ENCODE assay signal across 7 mouse cellular contexts in genomic region chr15:82146770-82147610, GRCm38 (mm10). TPM values are rescaled to one million over a fixed set of nuclear protein-coding genes. Genes with fewer than 3 reads are reported as not detected.
A peak's percentile ranks its signal among the peaks of the same experiment; 100 is the strongest.
DNase-seq lines count a peak whose midpoint lies in the region; ATAC-seq lines count a peak whose summit lies in the region.

TSS of gene Srebf2 (plus strand) at chr15:82147181.

- ATAC-seq in intestine, embryonic 15.5 days: peak; percentile 98

- DNase-seq in adrenal gland, adult 2 months: peak; percentile 99
- peak; percentile 100 for DNase-seq in embryo, embryonic 11.5 days (ENCODE audit: low read depth, low spot score)
- DNase-seq in gastrocnemius, postnatal 36 days: peak; percentile 94 to 96
- DNase-seq in left cerebral cortex, postnatal 25 days (ENCODE audit: low spot score in 2 of 2): peak; percentile 99 to 100
- DNase-seq in midbrain, embryonic 10.5 days (ENCODE audit: low spot score): peak; percentile 100
- peak; percentile 96 for DNase-seq in right cerebral cortex, postnatal 4 days

- intact Hi-C loops in gastrocnemius, postnatal 36 days (cut with DNase I): no loop called here
- intact Hi-C loops in left cerebral cortex, postnatal 25 days (cut with DNase I): no loop called here

- H3K9me3 ChIP-seq in intestine, embryonic 15.5 days: no peaks in the 10 kb centered on the region
- H3K9me3 ChIP-seq in midbrain, embryonic 10.5 days (replicated peaks): no peaks in the 10 kb centered on the region

- H3K9ac ChIP-seq in intestine, embryonic 15.5 days: peak within 1 kb of the TSS; percentile 85

- no peaks in the 10 kb centered on the region for H3K27me3 ChIP-seq in intestine, embryonic 15.5 days (replicated peaks)
- H3K27me3 ChIP-seq in midbrain, embryonic 10.5 days (ENCODE audit: low read depth, poor library complexity, severe bottlenecking): no peaks in the 10 kb centered on the region

- H3K4me2 ChIP-seq in intestine, embryonic 15.5 days (replicated peaks): peak within 1 kb of the TSS; percentile 80

- peaks cover 33% of the 10 kb centered on the region for H3K4me1 ChIP-seq in intestine, embryonic 15.5 days (replicated peaks)
- peaks cover 55% of the 10 kb centered on the region for H3K4me1 ChIP-seq in midbrain, embryonic 10.5 days

- H3K4me3 ChIP-seq in intestine, embryonic 15.5 days (replicated peaks): peak within 1 kb of the TSS; percentile 90
- H3K4me3 ChIP-seq in midbrain, embryonic 10.5 days: peak within 1 kb of the TSS; percentile 94

- H3K27ac ChIP-seq in intestine, embryonic 15.5 days: peak within 1 kb of the TSS; percentile 93
- H3K27ac ChIP-seq in midbrain, embryonic 10.5 days (replicated peaks): peak within 1 kb of the TSS; percentile 99

- under 1% methylated on average over 62 of the region's 79 CpGs for WGBS in intestine, embryonic 15.5 days
- WGBS in midbrain, embryonic 10.5 days: under 1% methylated on average over 77 of the region's 79 CpGs

- H3K36me3 ChIP-seq in intestine, embryonic 15.5 days: no peaks in the 10 kb centered on the region
- peaks cover 22% of the 10 kb centered on the region for H3K36me3 ChIP-seq in midbrain, embryonic 10.5 days

RNA-seq across cellular contexts. Expression of gene Srebf2, which starts in this region (rescaled TPM):
- total RNA-seq in adrenal gland, adult 2 months (2021): 100 to 1,000 TPM in 1 of 2 experiments, 10 to 100 TPM in 1; 93.2 to 101 TPM
- 232 and 261 TPM in 2 replicates for polyA plus RNA-seq in adrenal gland, adult 2 months (2012; rRNA removed)
- total RNA-seq in gastrocnemius, postnatal 36 days (2021): 1 to 10 TPM; 9.2 to 9.8 TPM
- polyA plus RNA-seq in intestine, embryonic 15.5 days (2015; fragmentation: Nextera tagmentation; extraction: Ambion mirVana): 163 and 172 TPM in 2 replicates
- 100 to 1,000 TPM; 179 to 183 TPM for total RNA-seq in left cerebral cortex, postnatal 25 days (2021)
- 214 and 239 TPM in 2 replicates for polyA plus RNA-seq in midbrain, embryonic 10.5 days (2016; fragmentation: Nextera tagmentation; extraction: Ambion mirVana)

Comparison
In these comparisons a context has a peak if more than half of its experiments do, and no peak if none do; other contexts are left out.
1. Peak in every context shown above with its lines: DNase-seq, ATAC-seq, H3K4me3 ChIP-seq and H3K27ac ChIP-seq.
2. RNA of gene Srebf2 (total RNA-seq): 179 to 183 TPM in left cerebral cortex, postnatal 25 days and 93.2 to 101 TPM in adrenal gland, adult 2 months; 9.2 to 9.8 TPM in gastrocnemius, postnatal 36 days; every median in the first group is over 4 times any median in the second.